Mouse (Mus musculus) cerebellum, postnatal 36 days (tissue): ENCODE data around the gene Gm815.
A peak's percentile ranks its signal among the peaks of the same experiment; 100 is the strongest.

Experiments
- DNase-seq, 2 experiments: peaks; one replicate each; pipeline ENCODE4 v3.0.0; 2021 to 2022; ENCODE audit warnings: mixed read lengths in 2 of 2

Gene Gm815

DNA sequence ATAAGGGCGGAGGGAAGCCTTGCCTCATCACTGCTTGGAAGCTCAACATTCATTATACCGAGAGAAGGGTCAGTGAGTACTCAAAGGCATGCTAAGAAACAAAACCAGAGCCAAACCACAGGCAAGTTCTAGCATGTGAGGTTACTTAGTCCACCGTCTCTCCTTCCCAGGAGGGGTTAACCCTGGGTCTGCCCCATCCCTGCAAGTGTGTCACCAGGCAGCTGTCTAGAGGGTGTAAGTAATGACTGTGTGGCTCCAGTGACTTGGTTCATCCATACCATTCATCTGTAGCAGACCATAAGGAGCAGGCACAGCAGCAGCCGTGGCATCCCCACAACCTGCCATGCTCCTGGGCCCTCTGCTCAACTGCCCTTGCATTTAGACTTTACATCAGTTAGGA is 5.8 kb upstream of the Gm815 start:
- DNase-seq: no peak

DNA sequence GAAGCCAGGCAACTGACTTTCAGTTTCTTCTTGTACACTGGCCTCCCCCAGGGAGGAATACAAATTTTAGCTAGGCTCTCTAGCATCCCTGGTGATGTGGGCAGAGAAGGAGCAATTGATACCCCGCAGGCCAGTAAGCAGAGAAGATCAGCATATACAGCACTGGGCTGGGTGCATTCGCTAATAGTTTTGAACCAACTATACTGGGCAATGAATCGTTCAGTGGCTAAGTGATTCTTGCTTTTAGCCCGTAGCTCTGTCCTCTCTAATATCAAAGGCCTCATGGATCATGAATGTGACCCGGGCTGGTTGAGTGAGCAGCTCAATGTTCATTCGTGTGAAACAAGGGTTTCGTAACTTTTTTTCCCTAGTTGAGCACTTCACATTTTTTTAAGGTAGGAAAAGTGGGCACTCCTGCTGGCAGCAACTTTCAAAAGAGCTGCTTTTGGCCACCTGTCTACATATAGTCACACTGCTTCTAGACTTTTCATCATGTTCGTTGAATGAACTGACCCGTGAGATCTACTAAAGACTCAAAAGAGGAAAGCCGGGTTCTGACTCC is 3.7 kb upstream of the Gm815 start:
- no peak for DNase-seq

DNA sequence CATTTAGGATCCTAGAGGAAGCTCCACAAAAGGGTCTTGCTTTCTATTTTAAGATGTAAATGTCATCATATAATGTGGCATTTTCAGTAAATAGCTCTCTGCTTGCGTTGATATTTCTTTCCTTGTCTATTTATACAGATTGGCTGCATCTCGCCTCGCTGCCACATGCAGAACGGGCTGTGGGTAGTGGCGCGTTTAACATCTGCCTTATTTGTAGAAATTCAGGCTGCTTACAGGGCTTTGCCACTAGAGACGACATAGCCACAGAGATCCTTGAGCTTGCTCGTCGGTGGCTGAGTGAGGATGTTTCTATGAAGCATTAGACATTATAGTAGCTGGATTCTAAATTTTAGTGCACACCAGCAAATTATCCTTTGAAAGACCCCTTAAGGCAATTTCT is 2.5 kb downstream of the Gm815 start:
- no peak for DNase-seq

DNA sequence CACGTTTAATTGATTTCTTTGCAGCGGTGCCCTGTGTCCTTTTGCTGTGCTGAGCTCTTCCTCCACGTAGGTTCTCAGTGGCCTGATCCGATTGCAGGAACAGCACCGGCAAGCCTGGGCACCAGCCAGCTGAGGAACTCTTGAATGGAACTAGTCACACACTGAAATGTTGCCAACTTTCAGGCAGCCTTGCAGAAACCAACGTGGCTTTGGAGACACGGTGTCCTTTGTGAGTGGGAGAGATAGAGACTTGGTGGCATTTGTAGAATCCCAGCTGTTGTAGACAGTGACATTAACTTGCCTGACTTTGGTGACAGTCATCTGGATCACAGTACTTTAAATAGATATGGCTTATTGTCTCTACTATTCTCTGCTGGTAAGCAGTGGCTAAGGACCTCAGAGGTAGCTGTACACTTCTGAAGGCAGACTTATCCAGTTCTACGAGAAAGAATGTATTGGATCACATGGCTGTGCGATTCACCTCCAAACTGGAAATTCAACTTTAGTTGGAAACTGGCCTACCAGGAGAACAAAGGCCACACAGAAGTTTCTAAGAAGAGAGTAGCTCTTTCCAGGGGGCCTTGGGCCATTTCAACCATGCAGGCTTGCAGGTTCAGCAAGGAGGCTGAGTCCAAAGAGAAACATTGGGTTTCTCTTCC is 5.8 kb downstream of the Gm815 start:
- DNase-seq: no peak

DNA sequence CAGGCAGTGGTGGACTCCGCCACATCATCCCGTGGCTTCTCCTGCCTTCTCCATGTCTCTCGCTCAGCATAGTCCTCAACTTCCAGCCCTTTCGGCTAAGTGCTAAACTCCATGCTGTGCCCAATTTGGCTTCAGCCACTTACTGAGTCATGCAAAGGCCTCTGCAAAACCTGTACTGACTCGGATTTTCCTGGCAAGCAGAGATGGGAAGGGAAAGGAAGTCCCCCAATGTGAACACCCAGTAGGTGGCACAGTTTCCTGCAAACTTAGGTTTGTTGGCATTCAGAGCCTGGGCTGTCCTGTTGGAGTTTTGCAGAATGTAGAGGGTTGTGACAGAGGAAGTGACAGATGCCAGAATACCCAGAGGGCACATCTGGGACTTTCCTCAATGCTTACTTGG is 7.2 kb downstream of the Gm815 start:
- DNase-seq: peak in 1 of 2 experiments; percentile 6

DNA sequence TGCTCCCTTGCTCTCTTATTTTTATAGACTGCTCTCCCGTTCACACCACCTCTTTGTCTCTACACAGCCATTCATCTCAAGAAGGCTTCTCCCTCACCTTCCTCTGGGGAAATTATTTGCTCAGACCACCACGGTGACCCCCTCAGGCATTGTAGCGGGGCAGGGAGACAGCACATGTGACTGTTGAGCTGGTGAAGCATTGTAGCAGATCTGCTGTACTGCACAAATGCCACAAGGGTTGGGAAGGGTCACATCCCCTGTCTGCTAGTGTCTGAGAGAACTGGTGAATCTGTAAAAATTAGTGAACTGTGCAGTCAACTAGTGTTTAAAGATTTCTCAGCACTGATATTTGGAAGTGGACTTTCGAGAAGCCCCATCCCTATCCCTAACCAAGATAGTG is 16.5 kb downstream of the Gm815 start:
- no peak for DNase-seq

DNA sequence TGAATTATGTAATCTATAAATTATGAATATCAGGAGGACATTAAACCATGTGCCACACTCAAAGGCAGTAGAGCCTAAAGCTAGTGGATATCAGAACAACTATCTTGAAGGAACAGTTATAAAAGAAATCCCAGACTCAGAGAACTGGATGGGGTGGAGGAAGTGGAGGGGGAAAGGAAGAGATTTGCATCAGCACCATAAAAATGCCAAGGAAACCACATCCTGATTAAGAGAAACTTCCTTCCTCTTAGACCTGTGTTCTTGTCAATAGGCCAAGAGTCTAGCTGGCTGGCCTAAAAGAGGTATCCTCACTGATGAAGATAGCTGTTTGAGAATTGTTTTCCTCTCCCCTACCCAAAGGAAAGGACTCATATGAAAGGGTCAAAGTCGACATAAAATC is 28.6 kb downstream of the Gm815 start:
- no peak for DNase-seq

DNA sequence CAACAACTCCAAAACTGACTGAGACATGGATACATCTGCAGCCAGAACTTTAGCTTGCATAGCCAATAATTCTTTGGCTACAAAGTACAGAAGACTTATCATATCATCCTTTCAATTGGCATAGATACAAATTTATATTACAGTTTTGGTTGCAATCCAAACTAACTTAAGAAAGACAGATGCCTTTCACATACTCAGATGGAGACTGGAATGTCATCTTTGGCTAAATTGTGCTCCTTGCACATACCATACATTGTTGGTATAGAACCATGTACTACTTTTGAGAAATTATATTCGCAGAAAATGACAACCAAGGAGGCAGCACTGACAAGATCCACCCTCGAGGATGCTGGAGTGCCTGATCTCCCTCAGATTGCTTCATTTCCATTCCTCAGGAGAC is 35.1 kb downstream of the Gm815 start:
- no peak for DNase-seq

DNA sequence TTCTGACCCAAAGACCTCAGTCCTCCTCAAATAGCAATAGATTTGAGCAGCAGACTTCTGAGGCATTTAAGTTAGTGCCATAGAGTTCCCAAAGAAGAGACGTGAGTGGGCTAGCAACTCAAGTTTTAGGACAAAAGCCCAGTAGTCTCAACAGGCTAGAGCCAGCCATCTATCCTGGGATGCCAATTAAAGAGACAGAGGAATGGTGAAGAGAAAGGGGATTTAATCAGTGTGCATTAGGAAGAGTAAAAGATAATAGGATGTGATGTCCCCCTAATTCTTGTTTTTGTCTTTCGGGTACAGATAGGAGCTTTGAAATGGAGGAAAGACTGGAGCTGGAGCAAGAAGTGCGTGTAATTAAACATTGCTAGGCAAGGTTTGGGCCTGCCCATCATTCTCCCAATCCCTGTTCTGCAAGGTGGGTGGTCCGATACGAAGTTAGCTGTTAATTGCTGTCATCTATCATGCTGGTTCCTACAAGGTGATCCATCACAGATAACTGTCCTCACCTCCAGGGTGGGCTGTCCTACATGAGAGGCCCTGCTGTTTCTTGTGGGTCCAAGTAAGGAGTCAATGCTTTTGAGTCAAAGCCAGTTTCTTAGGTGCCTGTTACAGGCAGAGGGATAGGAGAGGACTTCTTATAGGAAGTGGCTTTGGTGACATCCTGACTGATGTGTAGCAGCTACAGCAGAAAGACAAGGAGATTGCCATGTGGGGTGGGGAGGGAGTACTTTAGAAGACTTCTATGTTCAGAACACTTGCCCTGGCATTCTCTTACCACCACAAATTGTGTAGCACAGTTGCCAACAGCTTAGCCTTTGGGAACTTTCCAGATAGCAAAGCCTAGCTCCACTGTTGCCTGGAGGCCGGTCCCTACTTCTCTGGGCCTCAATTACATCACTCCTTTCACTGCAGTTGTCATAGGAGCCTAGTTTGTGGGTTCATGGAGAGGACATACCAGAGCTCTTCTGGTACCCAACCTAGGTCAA is 44.9 kb downstream of the Gm815 start:
- DNase-seq: no peak

DNA sequence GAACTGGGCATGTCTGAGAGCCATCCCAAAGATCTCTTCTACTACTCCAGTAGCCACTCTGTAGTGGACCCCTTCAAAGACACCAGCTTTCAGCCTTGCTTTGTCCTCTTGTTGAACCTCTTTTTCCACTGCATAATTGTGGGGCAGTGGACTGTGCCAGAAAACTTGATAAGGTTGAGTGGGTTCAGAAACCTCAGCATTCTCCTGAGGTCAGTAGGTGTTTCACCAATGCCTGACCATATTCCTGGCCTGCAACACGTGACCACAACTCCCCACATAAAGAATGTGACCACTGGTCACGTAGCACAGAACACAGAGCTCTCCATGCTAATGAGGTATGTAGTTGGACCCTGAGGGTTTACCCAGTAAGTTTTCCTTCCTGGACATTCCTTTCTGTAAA is 48.5 kb downstream of the Gm815 start:
- DNase-seq: no peak
